Mouse (Mus musculus): ENCODE data around the gene Olfr532. TPM values are rescaled to one million over a fixed set of nuclear protein-coding genes. Genes with fewer than 3 reads are reported as not detected.

The Olfr532 gene
- polyA plus RNA-seq (2012; rRNA removed), result not detected in 2 replicates

GRCm38 (mm10) chr7:140421539-140421938 is at the start of gene Olfr532:
Gene Olfr532, minus strand, starts transcription at chr7:140421639.

GRCm38 (mm10) chr7:140463070-140463469 is 41.6 kb upstream of the Olfr532 start, which contains the start of gene Olfr533:
Gene Olfr533, plus strand, starts transcription at chr7:140463370.

GRCm38 (mm10) chr7:140402818-140403217 is 18.6 kb downstream of the Olfr532 start, which contains the start of gene Olfr531:
Gene Olfr531, minus strand, starts transcription at chr7:140402918.

GRCm38 (mm10) chr7:140376231-140376630 is 45.2 kb downstream of the Olfr532 start, which contains the start of gene Olfr530:
Gene Olfr530, minus strand, starts transcription at chr7:140376331.

Other genes starting within 250 kb of the Olfr532 start
- not detected in 2 replicates for gene Olfr523, start 248.4 kb downstream of the Olfr532 start, polyA plus RNA-seq (2012; rRNA removed)
- gene Olfr524, start 215.7 kb downstream of the Olfr532 start, polyA plus RNA-seq (2012; rRNA removed), result not detected in 2 replicates
- 0.13 and 0.28 TPM in 2 replicates for gene Cd163l1, start 203.4 kb downstream of the Olfr532 start, polyA plus RNA-seq (2012; rRNA removed)
- not detected in 2 replicates for gene 5830411N06Rik, start 174.4 kb downstream of the Olfr532 start, polyA plus RNA-seq (2012; rRNA removed)
- gene Olfr525, start 100.8 kb downstream of the Olfr532 start, polyA plus RNA-seq (2012; rRNA removed), result not detected in 2 replicates
- gene Olfr527, start 87.6 kb downstream of the Olfr532 start, polyA plus RNA-seq (2012; rRNA removed), result not detected in 2 replicates
- gene Olfr60, start 60.0 kb downstream of the Olfr532 start, polyA plus RNA-seq (2012; rRNA removed), result not detected in 2 replicates
- gene Olfr530, start 45.3 kb downstream of the Olfr532 start, polyA plus RNA-seq (2012; rRNA removed), result not detected in 2 replicates
- gene Olfr531, start 18.7 kb downstream of the Olfr532 start, polyA plus RNA-seq (2012; rRNA removed), result not detected in 2 replicates
- gene Olfr533, start 41.7 kb upstream of the Olfr532 start, polyA plus RNA-seq (2012; rRNA removed), result not detected in 2 replicates
- gene Olfr535, start 62.6 kb upstream of the Olfr532 start, polyA plus RNA-seq (2012; rRNA removed), result not detected in 2 replicates
- not detected in 2 replicates for gene Olfr536, start 85.8 kb upstream of the Olfr532 start, polyA plus RNA-seq (2012; rRNA removed)
- not detected in 2 replicates for gene Olfr538, start 146.2 kb upstream of the Olfr532 start, polyA plus RNA-seq (2012; rRNA removed)
- not detected in 2 replicates for gene Olfr46, start 179.6 kb upstream of the Olfr532 start, polyA plus RNA-seq (2012; rRNA removed)
- gene Olfr61, start 207.3 kb upstream of the Olfr532 start, polyA plus RNA-seq (2012; rRNA removed), result not detected in 2 replicates
- gene Olfr53, start 224.8 kb upstream of the Olfr532 start, polyA plus RNA-seq (2012; rRNA removed), result not detected in 2 replicates
- gene Olfr539, start 238.3 kb upstream of the Olfr532 start, polyA plus RNA-seq (2012; rRNA removed), result not detected in 2 replicates